ENCODE assay signal across 9 mouse cellular contexts in the genomic region with DNA sequence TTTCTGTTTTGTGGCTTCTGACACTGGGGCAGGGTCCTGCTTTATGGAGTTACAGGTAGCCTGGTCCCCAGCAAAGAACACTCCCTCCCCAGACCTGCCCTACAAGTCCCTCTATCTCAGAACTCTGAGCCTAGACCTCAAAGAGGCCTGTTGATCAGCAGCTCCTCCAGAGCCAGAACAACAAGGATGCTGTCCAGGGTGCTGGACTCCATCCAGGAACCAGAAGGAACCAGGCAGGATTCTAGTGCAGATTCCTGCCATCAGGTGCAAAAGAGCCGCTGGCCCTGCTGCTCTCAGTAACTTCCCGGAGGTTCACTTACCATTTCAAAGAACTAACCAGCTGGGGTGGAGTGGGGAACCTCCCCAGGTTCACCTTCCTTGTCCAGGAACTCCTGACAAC.
DNase-seq lines count a peak whose midpoint lies in the region; ATAC-seq and TF ChIP-seq lines count a peak whose summit lies in the region.
"Had no signal": no experiment of that assay in that cellular context is flagged by ENCODE, and none has a peak within 500 bp of the region (broad histone marks: within the 10 kb centered on the region; RNA-seq: fewer than 3 reads in every experiment).

No protein-coding gene starts in this region.

- peak; percentile 43 for DNase-seq in CD4-positive, CD25-positive, alpha-beta regulatory T cell, adult 2 months (ENCODE audit: low read depth, low spot score)
- peak; percentile 24 for DNase-seq in left cerebral cortex, postnatal 4 days
- no peak for DNase-seq in left cerebral cortex, adult 8-10 months (ENCODE audit: low spot score in 2 of 2)
- DNase-seq in cerebellum, postnatal 14 days = peak; percentile 62 to 69
- DNase-seq in ovary, postnatal 10 days (ENCODE audit: low spot score) = peak; percentile 16
- no peak for DNase-seq in layer of hippocampus, adult 2 months (ENCODE audit: low spot score in 2 of 2)
- DNase-seq in midbrain, embryonic 11.5 days (ENCODE audit: low spot score, missing footprints) = no peak

- H3K4me3 ChIP-seq in layer of hippocampus, adult 2 months = no peak overlapping the region
- no peak overlapping the region for H3K4me3 ChIP-seq in midbrain, embryonic 11.5 days (ENCODE audit: low read depth, low read length)
- H3K4me3 ChIP-seq: embryonic facial prominence, embryonic 12.5 days had no signal

- no peak overlapping the region; the same call in 1 of the 2 replicates for H3K27ac ChIP-seq in layer of hippocampus, adult 2 months
- no peak overlapping the region for H3K27ac ChIP-seq in midbrain, embryonic 11.5 days (ENCODE audit: low read depth, low read length)
- H3K27ac ChIP-seq: embryonic facial prominence, embryonic 12.5 days had no signal

- TF ChIP-seq CTCF in layer of hippocampus, adult 2 months (conservative IDR thresholded peaks at IDR 0.05) = no peak

- 43% methylated on average over 2 of the region's 2 CpGs for WGBS in midbrain, embryonic 11.5 days

- ATAC-seq in CD4-positive, CD25-positive, alpha-beta regulatory T cell, adult 4 months = no peak
- no peak for ATAC-seq in midbrain, embryonic 11.5 days (ENCODE audit: low FRiP score)

- no peaks in the 10 kb centered on the region for H3K9me3 ChIP-seq in midbrain, embryonic 11.5 days (ENCODE audit: control insufficient read depth, low read length)
- H3K9me3 ChIP-seq: embryonic facial prominence, embryonic 12.5 days had no signal

- H3K36me3 ChIP-seq in midbrain, embryonic 11.5 days (ENCODE audit: control insufficient read depth, insufficient read depth, low read length) = no peaks in the 10 kb centered on the region
- H3K36me3 ChIP-seq: embryonic facial prominence, embryonic 12.5 days had no signal

- no peak overlapping the region for H3K9ac ChIP-seq in midbrain, embryonic 11.5 days (ENCODE audit: low read length)
- H3K9ac ChIP-seq: embryonic facial prominence, embryonic 12.5 days had no signal

- peaks cover 8% of the 10 kb centered on the region; the same call in 1 of the 2 replicates for H3K4me1 ChIP-seq in midbrain, embryonic 11.5 days (ENCODE audit: control insufficient read depth, insufficient read depth, low read length)
- H3K4me1 ChIP-seq: embryonic facial prominence, embryonic 12.5 days had no signal

- intact Hi-C loops in left cerebral cortex, postnatal 4 days (cut with DNase I) = no loop called here

- no peaks in the 10 kb centered on the region for H3K27me3 ChIP-seq in midbrain, embryonic 11.5 days (ENCODE audit: control insufficient read depth, insufficient read depth, low read length)
- H3K27me3 ChIP-seq: embryonic facial prominence, embryonic 12.5 days had no signal

- H3K4me2 ChIP-seq in midbrain, embryonic 11.5 days = no peak overlapping the region
- H3K4me2 ChIP-seq: embryonic facial prominence, embryonic 12.5 days had no signal

Comparison
In these comparisons a context has a peak if more than half of its experiments do, and no peak if none do; other contexts are left out.
1. DNase-seq: peak in CD4-positive, CD25-positive, alpha-beta regulatory T cell, adult 2 months (single experiment), left cerebral cortex, postnatal 4 days (single experiment), cerebellum, postnatal 14 days (2 of 2) and ovary, postnatal 10 days (single experiment); none in left cerebral cortex, adult 8-10 months (0 of 2), layer of hippocampus, adult 2 months (0 of 2) and midbrain, embryonic 11.5 days (single experiment).